Mouse (Mus musculus) gastrocnemius, postnatal 36 days (tissue): ENCODE measurements around the gene Pdrg1. TPM values are rescaled to one million over a fixed set of nuclear protein-coding genes. Genes with fewer than 3 reads are reported as not detected.

Experiments used
- DNase-seq, 2 experiments: peaks; one replicate each; pipeline ENCODE4 v3.0.0; 2022
- intact Hi-C: fragments of 180-260 bp; cut with DNase I; formaldehyde crosslinking; loops from one replicate; pipeline ENCODE4 v1.15.1; 2025
- total RNA-seq, 2 experiments: library from RNA; stranded (reverse); gene quantifications; 2 replicates each; pipeline ENCODE4 v1.2.3; 2021

Gene Pdrg1
- total RNA-seq, 2 experiments from 2014 or later, result 69.5 to 74.1 TPM

GRCm38 (mm10) chr2:153032083-153032842 lies 17.0 kb upstream of the Pdrg1 start:
- intact Hi-C loops, result no loop called here
- peak; percentile 52 to 69 for DNase-seq

- intact Hi-C loops, result no loop called here
- DNase-seq, result no peak
Observed at GRCm38 (mm10) chr2:153031126-153032082, 16.2 kb upstream of the Pdrg1 start, which contains the start of gene Xkr7. TSS of gene Xkr7 (plus strand) at chr2:153031852.

- DNase-seq, result no peak
- intact Hi-C loops, result no loop called here
Observed at GRCm38 (mm10) chr2:153030422-153030821, 15.2 kb upstream of the Pdrg1 start.

- intact Hi-C loops, result no loop called here
- DNase-seq, result no peak
Observed at GRCm38 (mm10) chr2:153027501-153027900, 12.3 kb upstream of the Pdrg1 start.

- intact Hi-C loops, result no loop called here
- DNase-seq, result no peak
Observed at GRCm38 (mm10) chr2:153026052-153026451, 10.8 kb upstream of the Pdrg1 start.

- intact Hi-C loops, result no loop called here
- DNase-seq, result no peak
Observed at GRCm38 (mm10) chr2:153022855-153023254, 7.6 kb upstream of the Pdrg1 start.

GRCm38 (mm10) chr2:153021163-153021562 lies 5.9 kb upstream of the Pdrg1 start:
- intact Hi-C loops, result no loop called here
- DNase-seq, result no peak

- no peak for DNase-seq
- intact Hi-C loops, result no loop called here
Observed at GRCm38 (mm10) chr2:153019355-153019754, 4.1 kb upstream of the Pdrg1 start.

- no peak for DNase-seq
- intact Hi-C loops, result no loop called here
Observed at GRCm38 (mm10) chr2:153016786-153017185, 1.6 kb upstream of the Pdrg1 start.

GRCm38 (mm10) chr2:153015804-153016203 lies 577 bp upstream of the Pdrg1 start:
- intact Hi-C loops, result no loop called here
- no peak for DNase-seq

- intact Hi-C loops, result no loop called here
Observed at GRCm38 (mm10) chr2:153013724-153014515, 1.3 kb downstream of the Pdrg1 start.

GRCm38 (mm10) chr2:153009192-153009973 lies 5.8 kb downstream of the Pdrg1 start:
- intact Hi-C loops, result no loop called here

More at GRCm38 (mm10) chr2:153013724-153014515, 1.3 kb downstream of the Pdrg1 start:
- DNase-seq, result no peak

GRCm38 (mm10) chr2:153005981-153006380 lies 9.2 kb downstream of the Pdrg1 start:
- DNase-seq, result no peak
- intact Hi-C loops, result no loop called here

More at GRCm38 (mm10) chr2:153009192-153009973, 5.8 kb downstream of the Pdrg1 start:
- DNase-seq, result no peak

GRCm38 (mm10) chr2:153003681-153004338 lies 11.4 kb downstream of the Pdrg1 start:
- no peak for DNase-seq
- intact Hi-C loops, result no loop called here

- DNase-seq, result no peak
- intact Hi-C loops, result no loop called here
Observed at GRCm38 (mm10) chr2:153002492-153003248, 12.6 kb downstream of the Pdrg1 start.

- intact Hi-C loops, result no loop called here
- DNase-seq, result no peak
Observed at GRCm38 (mm10) chr2:152997046-152997445, 18.2 kb downstream of the Pdrg1 start.

- DNase-seq, result no peak
- intact Hi-C loops, result no loop called here
Observed at GRCm38 (mm10) chr2:152991529-152991928, 23.7 kb downstream of the Pdrg1 start.

GRCm38 (mm10) chr2:152985582-152985981 lies 29.6 kb downstream of the Pdrg1 start:
- intact Hi-C loops, result no loop called here
- DNase-seq, result no peak
